Mouse (Mus musculus): ENCODE data around the gene Smtn. TPM values are rescaled to one million over a fixed set of nuclear protein-coding genes. Genes with fewer than 3 reads are reported as not detected.

Smtn gene
- polyA plus RNA-seq (2014; fragmentation: Nextera tagmentation; extraction: Ambion mirVana): 109 and 112 TPM in 2 replicates

DNA sequence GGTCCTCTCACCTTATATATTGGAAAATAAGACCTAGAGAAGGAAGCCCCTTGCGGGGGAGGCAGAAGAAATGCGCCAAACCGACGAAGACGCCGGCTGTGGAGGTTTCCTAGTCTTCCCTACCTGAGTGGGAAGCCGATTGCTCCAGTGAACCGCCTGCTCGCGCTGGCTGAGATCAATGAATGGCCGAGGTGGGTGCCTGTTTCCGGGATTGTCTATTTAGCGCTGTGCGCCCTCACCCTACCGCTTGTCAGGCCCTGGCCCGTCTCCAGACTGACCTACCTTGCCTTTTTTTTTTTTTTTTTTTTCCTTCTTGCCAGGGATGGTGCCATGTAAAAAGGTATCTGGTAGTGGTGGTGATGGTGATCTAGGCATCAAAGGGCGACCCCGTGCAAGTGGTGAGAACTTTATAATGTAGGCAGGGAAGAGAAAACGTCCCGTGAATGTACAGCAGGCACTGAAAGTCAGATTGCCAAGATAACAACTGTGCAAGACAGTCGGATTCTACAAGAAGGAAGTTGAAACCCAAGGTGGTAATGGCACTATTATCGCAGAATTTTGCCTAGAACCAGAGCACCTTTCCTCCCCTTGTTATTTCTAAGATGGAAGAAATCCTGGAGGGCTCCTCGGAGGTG lies at the start of gene Smtn:
TSS of gene Smtn (minus strand) at position 162 of the 635 bp plus-strand sequence.
- peaks cover 20% of the 10 kb centered on the region for H3K4me1 ChIP-seq (ENCODE audit: control insufficient read depth, insufficient read depth, low read length)
- 92% methylated on average over 23 of the region's 23 CpGs for WGBS
- H3K9me3 ChIP-seq (ENCODE audit: control insufficient read depth, low read depth, low read length): no peaks in the 10 kb centered on the region
- no peak within 1 kb of the TSS for H3K27ac ChIP-seq (ENCODE audit: low read length)
- H3K9ac ChIP-seq (replicated peaks; ENCODE audit: low read depth, low read length): no peak within 1 kb of the TSS
- no peak for ATAC-seq (ENCODE audit: insufficient number of reproducible peaks, insufficient read depth, low FRiP score, low read depth)
- no peaks in the 10 kb centered on the region for H3K27me3 ChIP-seq (ENCODE audit: control insufficient read depth, insufficient read depth, low read length)
- peak within 1 kb of the TSS; percentile 70 for H3K4me2 ChIP-seq (replicated peaks; ENCODE audit: low read depth, low read length)
- peak within 1 kb of the TSS; percentile 60 for H3K4me3 ChIP-seq (ENCODE audit: low read depth, low read length)
- no peaks in the 10 kb centered on the region for H3K36me3 ChIP-seq (ENCODE audit: control insufficient read depth, insufficient read depth, low read length)

DNA sequence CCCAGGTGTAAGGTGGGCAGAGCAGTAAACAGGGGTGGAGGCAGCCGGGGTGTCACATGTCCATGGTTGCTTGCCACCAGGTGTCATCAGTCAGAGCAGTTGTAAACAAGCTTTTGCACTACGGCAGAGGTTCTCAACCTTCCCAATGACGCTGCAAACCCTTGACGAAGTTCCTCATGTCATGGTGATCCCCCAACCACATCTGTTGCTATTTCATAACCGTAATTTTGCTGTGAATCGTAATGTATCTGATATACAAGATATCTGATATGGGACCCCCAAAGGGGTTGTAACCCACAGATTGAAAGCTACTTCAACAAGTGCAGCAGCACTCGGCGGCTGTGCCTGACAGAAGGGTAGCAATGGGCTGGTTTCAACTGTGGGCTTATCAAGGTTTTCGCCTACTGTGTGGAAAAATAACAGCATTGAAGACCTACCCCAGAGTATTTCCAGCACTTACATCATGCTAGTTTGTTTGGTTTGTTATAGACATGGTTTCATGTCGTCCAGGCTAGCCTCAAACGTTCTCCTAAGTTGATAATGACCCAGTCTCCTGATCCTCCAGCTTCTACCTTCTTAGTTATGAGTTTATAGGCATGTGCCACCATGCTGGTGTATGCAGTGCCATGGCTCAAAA lies 47.7 kb upstream of the Smtn start:
- no peak overlapping the region for H3K4me3 ChIP-seq (ENCODE audit: low read depth, low read length)
- H3K4me2 ChIP-seq (replicated peaks; ENCODE audit: low read depth, low read length): no peak overlapping the region
- ATAC-seq (ENCODE audit: insufficient number of reproducible peaks, insufficient read depth, low FRiP score, low read depth): no peak
- no peaks in the 10 kb centered on the region for H3K9me3 ChIP-seq (ENCODE audit: control insufficient read depth, low read depth, low read length)
- H3K27ac ChIP-seq (ENCODE audit: low read length): no peak overlapping the region
- H3K27me3 ChIP-seq (ENCODE audit: control insufficient read depth, insufficient read depth, low read length): no peaks in the 10 kb centered on the region
- H3K9ac ChIP-seq (replicated peaks; ENCODE audit: low read depth, low read length): no peak overlapping the region
- no peaks in the 10 kb centered on the region for H3K36me3 ChIP-seq (ENCODE audit: control insufficient read depth, insufficient read depth, low read length)
- no peaks in the 10 kb centered on the region for H3K4me1 ChIP-seq (ENCODE audit: control insufficient read depth, insufficient read depth, low read length)
- WGBS: 63% methylated on average over 11 of the region's 11 CpGs

DNA sequence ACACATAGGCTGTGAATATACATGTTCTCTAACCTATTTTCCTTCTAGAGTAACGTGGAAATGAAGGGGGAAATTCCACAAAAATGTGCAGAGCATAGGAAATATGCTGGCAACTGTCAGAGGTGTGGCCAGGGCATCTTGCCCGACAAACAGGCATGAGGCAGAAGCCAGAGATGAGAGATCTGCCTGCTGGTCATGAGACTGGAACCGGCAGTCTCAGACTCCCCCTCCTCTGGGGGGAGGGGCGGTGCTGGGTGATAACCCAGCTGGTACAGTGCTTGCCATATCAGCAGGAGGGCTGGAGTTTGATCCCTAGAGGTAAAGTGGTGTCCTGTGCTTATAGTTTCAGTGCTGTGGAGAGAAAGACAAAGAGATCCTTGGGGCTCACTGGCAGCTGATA lies 46.9 kb upstream of the Smtn start:
- WGBS: 27% methylated on average over 4 of the region's 4 CpGs
- no peak for ATAC-seq (ENCODE audit: insufficient number of reproducible peaks, insufficient read depth, low FRiP score, low read depth)
- no peak overlapping the region for H3K9ac ChIP-seq (replicated peaks; ENCODE audit: low read depth, low read length)
- H3K4me1 ChIP-seq (ENCODE audit: control insufficient read depth, insufficient read depth, low read length): no peaks in the 10 kb centered on the region
- H3K36me3 ChIP-seq (ENCODE audit: control insufficient read depth, insufficient read depth, low read length): no peaks in the 10 kb centered on the region
- no peak overlapping the region for H3K4me3 ChIP-seq (ENCODE audit: low read depth, low read length)
- H3K9me3 ChIP-seq (ENCODE audit: control insufficient read depth, low read depth, low read length): no peaks in the 10 kb centered on the region
- H3K4me2 ChIP-seq (replicated peaks; ENCODE audit: low read depth, low read length): no peak overlapping the region
- H3K27ac ChIP-seq (ENCODE audit: low read length): no peak overlapping the region
- no peaks in the 10 kb centered on the region for H3K27me3 ChIP-seq (ENCODE audit: control insufficient read depth, insufficient read depth, low read length)

DNA sequence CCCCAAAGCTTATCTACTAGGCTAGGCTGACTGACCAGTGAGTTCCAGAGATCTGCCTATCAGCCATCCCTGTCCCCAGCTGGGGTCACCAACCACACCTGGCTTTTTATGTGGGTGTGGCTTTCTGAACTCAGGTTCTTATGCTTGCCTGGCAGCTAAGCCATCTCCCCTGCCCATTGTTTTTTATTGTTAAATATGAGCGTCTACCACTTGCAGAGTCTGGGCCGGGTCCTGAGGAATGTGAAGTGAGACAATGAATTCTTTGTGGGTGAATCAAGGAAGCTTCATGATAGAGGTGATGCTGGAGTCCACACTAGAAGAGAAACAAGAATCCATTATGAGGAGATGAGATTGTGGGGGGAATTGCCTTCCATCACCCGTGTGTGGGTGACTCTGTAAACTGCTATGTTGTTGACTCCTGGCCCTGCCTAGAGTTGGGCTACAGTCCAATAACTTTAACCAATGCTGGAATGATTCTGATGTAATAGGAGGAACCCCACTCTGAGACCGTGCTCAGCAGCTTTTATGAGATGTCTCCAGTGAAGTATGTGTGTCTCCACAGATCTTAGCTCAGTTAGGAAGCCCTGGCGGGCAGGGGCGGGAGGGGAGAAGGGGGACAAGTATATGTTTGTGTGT lies 45.7 kb upstream of the Smtn start:
- Histone ChIP-seq H3K4me3 (ENCODE audit: low read depth, low read length) (no peak overlapping the region), H3K36me3 (ENCODE audit: control insufficient read depth, insufficient read depth, low read length) (no peaks in the 10 kb centered on the region), H3K27me3 (ENCODE audit: control insufficient read depth, insufficient read depth, low read length) (no peaks in the 10 kb centered on the region), H3K4me2 (replicated peaks; ENCODE audit: low read depth, low read length) (no peak overlapping the region), H3K9me3 (ENCODE audit: control insufficient read depth, low read depth, low read length) (no peaks in the 10 kb centered on the region), H3K9ac (replicated peaks; ENCODE audit: low read depth, low read length) (no peak overlapping the region), H3K27ac (ENCODE audit: low read length) (no peak overlapping the region), H3K4me1 (ENCODE audit: control insufficient read depth, insufficient read depth, low read length) (no peaks in the 10 kb centered on the region)
- no peak for ATAC-seq (ENCODE audit: insufficient number of reproducible peaks, insufficient read depth, low FRiP score, low read depth)
- WGBS: 58% methylated on average over 6 of the region's 6 CpGs

DNA sequence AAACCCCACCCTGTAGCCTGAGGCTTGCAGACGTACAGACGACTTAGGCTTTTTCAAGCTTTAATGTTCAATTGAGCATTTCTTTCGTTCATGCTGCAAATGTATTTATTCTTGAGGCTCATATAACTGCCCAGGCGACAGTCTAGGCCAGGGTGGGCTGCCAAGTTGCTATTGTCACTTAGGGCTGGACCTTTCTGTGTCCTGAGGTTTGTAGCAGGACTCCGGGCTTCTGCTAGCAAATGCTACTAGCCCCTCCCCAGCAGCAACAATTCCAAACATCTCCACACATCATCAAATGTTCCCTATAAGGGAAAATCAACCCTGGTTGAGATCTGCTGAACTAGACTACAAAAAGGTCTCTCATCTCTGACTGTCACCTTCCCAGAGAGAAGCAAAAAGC lies 42.7 kb upstream of the Smtn start:
- no peak for ATAC-seq (ENCODE audit: insufficient number of reproducible peaks, insufficient read depth, low FRiP score, low read depth)
- no peak overlapping the region for H3K27ac ChIP-seq (ENCODE audit: low read length)
- H3K4me3 ChIP-seq (ENCODE audit: low read depth, low read length): no peak overlapping the region
- no peak overlapping the region for H3K9ac ChIP-seq (replicated peaks; ENCODE audit: low read depth, low read length)
- no peak overlapping the region for H3K4me2 ChIP-seq (replicated peaks; ENCODE audit: low read depth, low read length)
- no peaks in the 10 kb centered on the region for H3K27me3 ChIP-seq (ENCODE audit: control insufficient read depth, insufficient read depth, low read length)
- H3K4me1 ChIP-seq (ENCODE audit: control insufficient read depth, insufficient read depth, low read length): no peaks in the 10 kb centered on the region
- no peaks in the 10 kb centered on the region for H3K36me3 ChIP-seq (ENCODE audit: control insufficient read depth, insufficient read depth, low read length)
- H3K9me3 ChIP-seq (ENCODE audit: control insufficient read depth, low read depth, low read length): no peaks in the 10 kb centered on the region
- 60% methylated on average over 5 of the region's 5 CpGs for WGBS

DNA sequence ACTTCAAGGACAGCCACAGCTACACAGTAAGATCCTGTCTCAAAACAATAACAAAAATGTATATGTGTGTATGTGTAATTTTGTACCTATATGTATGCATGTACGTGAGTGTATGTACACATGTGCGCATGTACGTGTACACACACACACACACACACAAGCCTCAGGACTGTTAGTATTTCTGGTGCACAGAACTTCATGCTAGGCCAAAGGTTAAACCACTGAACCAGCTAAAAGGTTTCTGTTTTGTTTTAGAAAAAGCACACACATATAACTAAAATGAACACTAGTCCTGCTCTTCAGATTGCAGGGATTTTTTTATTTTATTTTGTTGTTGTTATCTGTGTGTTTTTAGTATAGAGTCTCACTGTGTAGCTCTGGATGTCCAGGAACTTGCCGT lies 41.5 kb upstream of the Smtn start:
- Histone ChIP-seq H3K4me2 (replicated peaks; ENCODE audit: low read depth, low read length) (no peak overlapping the region), H3K27ac (ENCODE audit: low read length) (no peak overlapping the region), H3K36me3 (ENCODE audit: control insufficient read depth, insufficient read depth, low read length) (no peaks in the 10 kb centered on the region), H3K27me3 (ENCODE audit: control insufficient read depth, insufficient read depth, low read length) (no peaks in the 10 kb centered on the region), H3K9me3 (ENCODE audit: control insufficient read depth, low read depth, low read length) (no peaks in the 10 kb centered on the region), H3K4me3 (ENCODE audit: low read depth, low read length) (no peak overlapping the region), H3K9ac (replicated peaks; ENCODE audit: low read depth, low read length) (no peak overlapping the region), H3K4me1 (ENCODE audit: control insufficient read depth, insufficient read depth, low read length) (no peaks in the 10 kb centered on the region)
- WGBS: 96% methylated on average over 4 of the region's 4 CpGs
- no peak for ATAC-seq (ENCODE audit: insufficient number of reproducible peaks, insufficient read depth, low FRiP score, low read depth)

DNA sequence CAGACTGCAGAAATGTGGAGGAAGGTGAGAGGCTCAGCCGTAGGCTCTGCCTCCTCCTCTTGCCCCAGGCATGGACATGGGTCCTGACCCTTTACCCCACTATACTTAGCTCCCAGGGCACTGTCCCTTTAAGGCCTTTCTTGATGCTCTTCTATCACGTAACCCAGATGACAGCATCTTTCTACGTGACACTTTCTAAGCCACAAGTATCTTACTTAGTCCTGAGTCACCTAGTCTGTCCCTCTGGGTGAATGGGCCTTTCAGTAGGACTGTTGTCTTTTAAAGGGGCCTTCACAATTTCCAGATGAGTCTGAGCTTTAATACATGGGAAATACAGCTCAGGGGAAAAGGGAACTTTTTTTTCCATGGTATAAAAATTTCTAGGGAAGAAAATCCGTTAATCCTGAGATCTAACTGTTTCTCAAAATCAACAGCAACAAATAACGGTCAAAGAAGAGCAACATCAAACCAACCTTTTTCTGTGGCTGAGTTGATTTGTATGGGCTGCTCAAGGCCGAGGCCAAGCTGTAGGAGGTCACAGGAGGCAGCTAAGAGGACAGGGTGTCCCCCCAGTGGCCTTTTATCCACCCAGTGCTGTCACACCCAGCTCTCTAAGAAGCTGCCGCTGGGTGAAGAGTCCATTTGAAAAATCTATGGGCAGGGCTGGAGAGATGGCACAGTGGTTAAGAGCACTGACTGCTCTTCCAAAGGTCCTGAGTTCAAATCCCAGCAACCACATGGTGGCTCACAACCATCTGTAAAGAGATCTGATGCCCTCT lies 40.1 kb upstream of the Smtn start:
- H3K27me3 ChIP-seq (ENCODE audit: control insufficient read depth, insufficient read depth, low read length): no peaks in the 10 kb centered on the region
- no peaks in the 10 kb centered on the region for H3K9me3 ChIP-seq (ENCODE audit: control insufficient read depth, low read depth, low read length)
- no peak for ATAC-seq (ENCODE audit: insufficient number of reproducible peaks, insufficient read depth, low FRiP score, low read depth)
- H3K4me2 ChIP-seq (replicated peaks; ENCODE audit: low read depth, low read length): no peak overlapping the region
- WGBS: 61% methylated on average over 7 of the region's 7 CpGs
- H3K4me1 ChIP-seq (ENCODE audit: control insufficient read depth, insufficient read depth, low read length): no peaks in the 10 kb centered on the region; the same call in 1 of the 2 replicates
- H3K36me3 ChIP-seq (ENCODE audit: control insufficient read depth, insufficient read depth, low read length): no peaks in the 10 kb centered on the region
- no peak overlapping the region for H3K27ac ChIP-seq (ENCODE audit: low read length)
- no peak overlapping the region for H3K4me3 ChIP-seq (ENCODE audit: low read depth, low read length)
- no peak overlapping the region for H3K9ac ChIP-seq (replicated peaks; ENCODE audit: low read depth, low read length)

DNA sequence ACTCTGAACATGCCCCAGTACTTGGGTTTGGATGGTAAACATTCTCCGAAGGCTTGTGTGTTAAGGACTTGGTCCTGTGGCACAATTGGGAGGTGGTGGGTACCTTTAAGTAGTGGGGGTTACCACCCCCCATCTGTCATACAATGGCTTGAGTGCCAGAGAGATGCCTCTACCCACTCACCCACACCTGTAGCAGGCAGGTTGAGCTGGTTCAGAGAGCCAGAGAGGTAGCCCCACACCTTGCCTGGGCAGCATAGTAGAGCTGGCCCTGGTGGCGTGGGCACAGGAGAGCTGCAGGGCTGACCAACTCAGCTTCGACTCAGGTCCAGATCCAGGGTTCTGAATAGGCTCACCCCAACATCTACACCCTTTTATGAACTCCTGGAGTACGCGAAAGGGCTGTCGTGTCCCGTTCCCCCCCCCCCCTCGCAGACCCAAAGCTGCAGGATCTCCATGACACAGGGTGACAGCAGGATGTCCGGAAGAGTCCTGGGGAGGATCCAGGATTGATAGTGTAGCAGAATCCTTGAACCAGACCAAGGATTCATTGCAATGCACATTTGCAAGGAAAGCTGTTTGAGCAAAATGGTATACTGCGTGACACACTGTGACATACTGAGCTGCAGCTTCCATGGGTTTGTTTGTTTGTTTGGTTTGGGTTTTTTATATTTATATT lies 37.8 kb upstream of the Smtn start:
- Histone ChIP-seq H3K9me3 (ENCODE audit: control insufficient read depth, low read depth, low read length) (no peaks in the 10 kb centered on the region), H3K4me1 (ENCODE audit: control insufficient read depth, insufficient read depth, low read length) (peaks cover 18% of the 10 kb centered on the region), H3K27ac (ENCODE audit: low read length) (no peak overlapping the region), H3K9ac (replicated peaks; ENCODE audit: low read depth, low read length) (no peak overlapping the region), H3K36me3 (ENCODE audit: control insufficient read depth, insufficient read depth, low read length) (no peaks in the 10 kb centered on the region), H3K27me3 (ENCODE audit: control insufficient read depth, insufficient read depth, low read length) (no peaks in the 10 kb centered on the region), H3K4me2 (replicated peaks; ENCODE audit: low read depth, low read length) (no peak overlapping the region), H3K4me3 (ENCODE audit: low read depth, low read length) (no peak overlapping the region)
- ATAC-seq (ENCODE audit: insufficient number of reproducible peaks, insufficient read depth, low FRiP score, low read depth): no peak
- 78% methylated on average over 10 of the region's 10 CpGs for WGBS
